Mouse (Mus musculus) liver, embryonic 12.5 days (tissue): ENCODE results near the gene Cnppd1. TPM values are rescaled to one million over a fixed set of nuclear protein-coding genes. Genes with fewer than 3 reads are reported as not detected.

Experiments
- polyA plus RNA-seq: library from polyadenylated mRNA; unstranded; fragments of >200 nt; fragmentation: Nextera tagmentation; extraction: Ambion mirVana; gene quantifications from 2 replicates; pipeline ENCODE4 v1.2.1, GENCODE M21; 2016

The Cnppd1 gene
- polyA plus RNA-seq, 1 experiment from 2014 or later: 53.2 TPM

Other genes with a start within 250 kb of the Cnppd1 start
- not detected in 2 replicates for gene Cryba2, start 249.6 kb downstream of the Cnppd1 start, polyA plus RNA-seq
- gene Cfap65, start 207.1 kb downstream of the Cnppd1 start, polyA plus RNA-seq: not detected in 2 replicates
- gene Ihh, start 191.0 kb downstream of the Cnppd1 start, polyA plus RNA-seq: 2.9 and 3.0 TPM in 2 replicates
- gene Nhej1, start 17.5 kb downstream of the Cnppd1 start, polyA plus RNA-seq: 6.7 and 6.8 TPM in 2 replicates
- gene Slc23a3, start 8.8 kb downstream of the Cnppd1 start, polyA plus RNA-seq: 0.36 and 1.1 TPM in 2 replicates
- gene Retreg2, start 67 bp upstream of the Cnppd1 start, polyA plus RNA-seq: 69.4 and 73.5 TPM in 2 replicates
- 43.5 and 46.3 TPM in 2 replicates for gene Zfand2b, start 25.9 kb upstream of the Cnppd1 start, polyA plus RNA-seq
- gene Abcb6, start 37.7 kb upstream of the Cnppd1 start, polyA plus RNA-seq: 82.0 and 86.2 TPM in 2 replicates
- gene Ankzf1, start 49.4 kb upstream of the Cnppd1 start, polyA plus RNA-seq: 13.4 and 14.5 TPM in 2 replicates
- 26.2 and 27.3 TPM in 2 replicates for gene Atg9a, start 49.5 kb upstream of the Cnppd1 start, polyA plus RNA-seq
- gene Glb1l, start 68.1 kb upstream of the Cnppd1 start, polyA plus RNA-seq: 5.2 and 6.1 TPM in 2 replicates
- gene Stk16, start 68.1 kb upstream of the Cnppd1 start, polyA plus RNA-seq: 107 and 110 TPM in 2 replicates
- gene Tuba4a, start 77.2 kb upstream of the Cnppd1 start, polyA plus RNA-seq: 465 and 490 TPM in 2 replicates
- not detected in 2 replicates for gene A630095N17Rik, start 89.4 kb upstream of the Cnppd1 start, polyA plus RNA-seq
- gene Dnajb2, start 93.7 kb upstream of the Cnppd1 start, polyA plus RNA-seq: 27.2 and 27.8 TPM in 2 replicates
- 0.79 and 0.82 TPM in 2 replicates for gene Ptprn, start 121.8 kb upstream of the Cnppd1 start, polyA plus RNA-seq
- 0.32 TPM in 1 of 2 replicates, not detected in the other for gene Resp18, start 135.7 kb upstream of the Cnppd1 start, polyA plus RNA-seq
- gene Dnpep, start 175.3 kb upstream of the Cnppd1 start, polyA plus RNA-seq: 66.3 and 67.4 TPM in 2 replicates
- gene Des, start 217.6 kb upstream of the Cnppd1 start, polyA plus RNA-seq: 6.9 and 7.4 TPM in 2 replicates
- 11.4 and 14.3 TPM in 2 replicates for gene Speg, start 232.6 kb upstream of the Cnppd1 start, polyA plus RNA-seq